ENCODE assay signal across 25 mouse cellular contexts in genomic region chr17:27673945-27674344, GRCm38 (mm10). TPM values are rescaled to one million over a fixed set of nuclear protein-coding genes. Genes with fewer than 3 reads are reported as not detected.
DNase-seq lines count a peak whose midpoint lies in the region; ATAC-seq and TF ChIP-seq lines count a peak whose summit lies in the region.
"Had no signal": no experiment of that assay in that cellular context is flagged by ENCODE, and none has a peak within 500 bp of the region (broad histone marks: within the 10 kb centered on the region; RNA-seq: fewer than 3 reads in every experiment).

No protein-coding gene starts in this region.

- no peak for ATAC-seq in forebrain, embryonic 15.5 days (replicated peaks)
- ATAC-seq in forebrain, postnatal 0 days = no peak
- ATAC-seq: hindbrain, embryonic 16.5 days; inflammation-experienced regulatory T-cells, adult 6 months; intestine, postnatal 0 days had no signal

- peak overlapping the region; percentile 49 for H3K27ac ChIP-seq in forebrain, embryonic 15.5 days (replicated peaks)
- H3K27ac ChIP-seq in forebrain, embryonic 10.5 days = no peak overlapping the region
- no peak overlapping the region for H3K27ac ChIP-seq in forebrain, postnatal 0 days (ENCODE audit: low read depth, low read length)
- H3K27ac ChIP-seq: embryonic facial prominence, embryonic 13.5 days; heart, embryonic 10.5 days; hindbrain, embryonic 12.5 days had no signal

- no peak for TF ChIP-seq CTCF in forebrain, postnatal 0 days (IDR thresholded peaks at IDR 0.05; ENCODE audit: low read depth)

- WGBS in forebrain, embryonic 15.5 days = 37% methylated on average over 7 of the region's 7 CpGs
- WGBS in forebrain, embryonic 10.5 days = 90% methylated on average over 7 of the region's 7 CpGs
- WGBS in forebrain, postnatal 0 days = 26% methylated on average over 7 of the region's 7 CpGs

- H3K9ac ChIP-seq in forebrain, embryonic 15.5 days (replicated peaks) = no peak overlapping the region
- no peak overlapping the region for H3K9ac ChIP-seq in forebrain, postnatal 0 days
- H3K9ac ChIP-seq: embryonic facial prominence, embryonic 13.5 days; hindbrain, embryonic 12.5 days had no signal

- H3K27me3 ChIP-seq in forebrain, embryonic 15.5 days = no peaks in the 10 kb centered on the region
- no peaks in the 10 kb centered on the region for H3K27me3 ChIP-seq in forebrain, embryonic 10.5 days (ENCODE audit: poor library complexity, severe bottlenecking)
- H3K27me3 ChIP-seq in forebrain, postnatal 0 days (ENCODE audit: insufficient read depth, low read length) = no peaks in the 10 kb centered on the region
- H3K27me3 ChIP-seq: embryonic facial prominence, embryonic 13.5 days; hindbrain, embryonic 12.5 days had no signal

- H3K4me3 ChIP-seq in forebrain, embryonic 15.5 days = no peak overlapping the region
- H3K4me3 ChIP-seq in forebrain, embryonic 10.5 days = no peak overlapping the region
- no peak overlapping the region for H3K4me3 ChIP-seq in forebrain, postnatal 0 days (ENCODE audit: low read depth, low read length)
- H3K4me3 ChIP-seq: embryonic facial prominence, embryonic 13.5 days; heart, embryonic 10.5 days; hindbrain, embryonic 12.5 days had no signal

- H3K4me1 ChIP-seq in forebrain, embryonic 15.5 days = peaks cover 32% of the 10 kb centered on the region
- H3K4me1 ChIP-seq in forebrain, embryonic 10.5 days = peaks cover 18% of the 10 kb centered on the region
- H3K4me1 ChIP-seq in forebrain, postnatal 0 days (ENCODE audit: insufficient read depth) = peaks cover 4% of the 10 kb centered on the region; the same call in 1 of the 2 replicates

- no peaks in the 10 kb centered on the region for H3K9me3 ChIP-seq in forebrain, embryonic 15.5 days
- no peaks in the 10 kb centered on the region for H3K9me3 ChIP-seq in forebrain, embryonic 10.5 days
- H3K9me3 ChIP-seq in forebrain, postnatal 0 days (ENCODE audit: low read length) = no peaks in the 10 kb centered on the region
- H3K9me3 ChIP-seq: embryonic facial prominence, embryonic 13.5 days; heart, embryonic 10.5 days; hindbrain, embryonic 12.5 days had no signal

- no peak for DNase-seq in forebrain, embryonic 10.5 days (ENCODE audit: extremely low spot score, low spot score)
- peak; percentile 35 for DNase-seq in testis, postnatal 14 days (ENCODE audit: low spot score)
- DNase-seq in testis, postnatal 10 days (ENCODE audit: low spot score) = no peak
- peak; percentile 34 for DNase-seq in forebrain, postnatal 0 days
- no peak for DNase-seq in thymus, postnatal 0 days (ENCODE audit: low spot score)
- no peak for DNase-seq in heart, adult 18-20 months
- DNase-seq: adrenal gland, adult 2 months; adrenal gland, postnatal 25 days; cerebellum, adult 11 months; cerebellum, adult 9-10 months; cerebellum, postnatal 36 days; gastrocnemius, postnatal 36 days; heart, adult 11 months; heart, postnatal 10 days; heart, postnatal 4 days had no signal

- H3K4me2 ChIP-seq in forebrain, embryonic 15.5 days (replicated peaks) = no peak overlapping the region
- H3K4me2 ChIP-seq in forebrain, postnatal 0 days (ENCODE audit: low read depth) = no peak overlapping the region
- H3K4me2 ChIP-seq: embryonic facial prominence, embryonic 13.5 days; hindbrain, embryonic 12.5 days had no signal

- no peaks in the 10 kb centered on the region for H3K36me3 ChIP-seq in forebrain, embryonic 15.5 days
- H3K36me3 ChIP-seq in forebrain, embryonic 10.5 days (replicated peaks) = no peaks in the 10 kb centered on the region
- no peaks in the 10 kb centered on the region for H3K36me3 ChIP-seq in forebrain, postnatal 0 days (ENCODE audit: insufficient read depth)
- H3K36me3 ChIP-seq: embryonic facial prominence, embryonic 13.5 days; heart, embryonic 10.5 days; hindbrain, embryonic 12.5 days had no signal

RNA-seq across cellular contexts. Expression of gene Pacsin1, which starts 18.6 kb away (rescaled TPM):
- 31.9 and 32.1 TPM in 2 replicates for polyA plus RNA-seq in forebrain, embryonic 15.5 days (2015; fragmentation: Nextera tagmentation; extraction: Ambion mirVana)
- 4.3 TPM in 2 replicates for polyA plus RNA-seq in forebrain, embryonic 10.5 days (2016; fragmentation: Nextera tagmentation; extraction: Ambion mirVana)
- 29.3 and 38.7 TPM in 2 replicates for total RNA-seq in forebrain, postnatal 0 days (2014; rRNA removed)
- polyA plus RNA-seq in forebrain, postnatal 0 days (2015; fragmentation: Nextera tagmentation; extraction: Ambion mirVana) = 42.5 and 62.5 TPM in 2 replicates
- polyA plus RNA-seq in thymus, postnatal 0 days (2015; fragmentation: Nextera tagmentation; extraction: Ambion mirVana) = 19.8 and 20.1 TPM in 2 replicates
- total RNA-seq in heart, adult 18-20 months (2021) = under 1 TPM; 0.25 to 0.67 TPM

RNA-seq across cellular contexts. Expression of gene Rps10, which starts 37.5 kb away (rescaled TPM):
- polyA plus RNA-seq in forebrain, embryonic 15.5 days (2015; fragmentation: Nextera tagmentation; extraction: Ambion mirVana) = 578 and 580 TPM in 2 replicates
- 919 and 934 TPM in 2 replicates for polyA plus RNA-seq in forebrain, embryonic 10.5 days (2016; fragmentation: Nextera tagmentation; extraction: Ambion mirVana)
- 1,348 and 1,517 TPM in 2 replicates for total RNA-seq in forebrain, postnatal 0 days (2014; rRNA removed)
- 502 and 620 TPM in 2 replicates for polyA plus RNA-seq in forebrain, postnatal 0 days (2015; fragmentation: Nextera tagmentation; extraction: Ambion mirVana)
- polyA plus RNA-seq in thymus, postnatal 0 days (2015; fragmentation: Nextera tagmentation; extraction: Ambion mirVana) = 1,579 and 1,606 TPM in 2 replicates
- total RNA-seq in heart, adult 18-20 months (2021) = 100 to 1,000 TPM; 527 to 608 TPM

RNA-seq across cellular contexts. Expression of gene RPS10-NUDT3, which starts 38.9 kb away (rescaled TPM):
- not detected in 2 replicates for polyA plus RNA-seq in forebrain, embryonic 15.5 days (2015; fragmentation: Nextera tagmentation; extraction: Ambion mirVana)
- not detected in 2 replicates for polyA plus RNA-seq in forebrain, embryonic 10.5 days (2016; fragmentation: Nextera tagmentation; extraction: Ambion mirVana)
- not detected in 2 replicates for total RNA-seq in forebrain, postnatal 0 days (2014; rRNA removed)
- not detected in 2 replicates for polyA plus RNA-seq in forebrain, postnatal 0 days (2015; fragmentation: Nextera tagmentation; extraction: Ambion mirVana)
- polyA plus RNA-seq in thymus, postnatal 0 days (2015; fragmentation: Nextera tagmentation; extraction: Ambion mirVana) = not detected in 2 replicates
- total RNA-seq in heart, adult 18-20 months (2021) = under 1 TPM in 1 of 2 experiments, not detected in 1; 0.84 TPM
- total RNA-seq: adrenal gland, adult 2 months; adrenal gland, postnatal 25 days; ES-E14; gastrocnemius, postnatal 36 days; heart, postnatal 4 days had no signal
- polyA plus RNA-seq: adrenal gland, adult 2 months; embryonic facial prominence, embryonic 13.5 days; heart, embryonic 10.5 days; heart, embryonic 14.5 days; hindbrain, embryonic 12.5 days; hindbrain, embryonic 16.5 days; inflammation-experienced regulatory T-cells, adult 6 months; intestine, postnatal 0 days had no signal

RNA-seq across cellular contexts. Expression of gene Nudt3, which starts 50.6 kb away (rescaled TPM):
- polyA plus RNA-seq in forebrain, embryonic 15.5 days (2015; fragmentation: Nextera tagmentation; extraction: Ambion mirVana) = 273 and 295 TPM in 2 replicates
- 81.9 and 91.7 TPM in 2 replicates for polyA plus RNA-seq in forebrain, embryonic 10.5 days (2016; fragmentation: Nextera tagmentation; extraction: Ambion mirVana)
- 324 and 329 TPM in 2 replicates for total RNA-seq in forebrain, postnatal 0 days (2014; rRNA removed)
- polyA plus RNA-seq in forebrain, postnatal 0 days (2015; fragmentation: Nextera tagmentation; extraction: Ambion mirVana) = 249 TPM in 2 replicates
- 80.5 and 87.8 TPM in 2 replicates for polyA plus RNA-seq in thymus, postnatal 0 days (2015; fragmentation: Nextera tagmentation; extraction: Ambion mirVana)
- total RNA-seq in heart, adult 18-20 months (2021) = 100 to 1,000 TPM; 323 to 334 TPM

RNA-seq across cellular contexts. Expression of gene Spdef, which starts 54.8 kb away (rescaled TPM):
- 0.49 and 0.51 TPM in 2 replicates for polyA plus RNA-seq in forebrain, embryonic 15.5 days (2015; fragmentation: Nextera tagmentation; extraction: Ambion mirVana)
- 0.31 TPM in 1 of 2 replicates, not detected in the other for polyA plus RNA-seq in forebrain, embryonic 10.5 days (2016; fragmentation: Nextera tagmentation; extraction: Ambion mirVana)
- 2.3 and 3.5 TPM in 2 replicates for total RNA-seq in forebrain, postnatal 0 days (2014; rRNA removed)
- polyA plus RNA-seq in forebrain, postnatal 0 days (2015; fragmentation: Nextera tagmentation; extraction: Ambion mirVana) = 1.5 and 2.3 TPM in 2 replicates
- polyA plus RNA-seq in thymus, postnatal 0 days (2015; fragmentation: Nextera tagmentation; extraction: Ambion mirVana) = 0.66 and 0.99 TPM in 2 replicates
- under 1 TPM in 1 of 2 experiments, not detected in 1; 0.18 TPM for total RNA-seq in heart, adult 18-20 months (2021)
- total RNA-seq: adrenal gland, postnatal 25 days; ES-E14; gastrocnemius, adult 8-10 months; gastrocnemius, postnatal 36 days had no signal
- polyA plus RNA-seq: embryonic facial prominence, embryonic 13.5 days; inflammation-experienced regulatory T-cells, adult 6 months had no signal

Comparison
In these comparisons a context has a peak if more than half of its experiments do, and no peak if none do; other contexts are left out.
1. DNase-seq: peak in testis, postnatal 14 days (single experiment) and forebrain, postnatal 0 days (single experiment); none in forebrain, embryonic 10.5 days (single experiment), testis, postnatal 10 days (single experiment), thymus, postnatal 0 days (single experiment) and heart, adult 18-20 months (0 of 2).